Mouse (Mus musculus): Measurements from ENCODE around the gene Sh3yl1. TPM values are rescaled to one million over a fixed set of nuclear protein-coding genes. Genes with fewer than 3 reads are reported as not detected.
A peak's percentile ranks its signal among the peaks of the same experiment; 100 is the strongest.

Gene Sh3yl1
- 11.3 and 13.2 TPM in 2 replicates for polyA plus RNA-seq (2011; ENCODE audit: insufficient read depth, insufficient read length, low read depth, missing spikeins)

DNA sequence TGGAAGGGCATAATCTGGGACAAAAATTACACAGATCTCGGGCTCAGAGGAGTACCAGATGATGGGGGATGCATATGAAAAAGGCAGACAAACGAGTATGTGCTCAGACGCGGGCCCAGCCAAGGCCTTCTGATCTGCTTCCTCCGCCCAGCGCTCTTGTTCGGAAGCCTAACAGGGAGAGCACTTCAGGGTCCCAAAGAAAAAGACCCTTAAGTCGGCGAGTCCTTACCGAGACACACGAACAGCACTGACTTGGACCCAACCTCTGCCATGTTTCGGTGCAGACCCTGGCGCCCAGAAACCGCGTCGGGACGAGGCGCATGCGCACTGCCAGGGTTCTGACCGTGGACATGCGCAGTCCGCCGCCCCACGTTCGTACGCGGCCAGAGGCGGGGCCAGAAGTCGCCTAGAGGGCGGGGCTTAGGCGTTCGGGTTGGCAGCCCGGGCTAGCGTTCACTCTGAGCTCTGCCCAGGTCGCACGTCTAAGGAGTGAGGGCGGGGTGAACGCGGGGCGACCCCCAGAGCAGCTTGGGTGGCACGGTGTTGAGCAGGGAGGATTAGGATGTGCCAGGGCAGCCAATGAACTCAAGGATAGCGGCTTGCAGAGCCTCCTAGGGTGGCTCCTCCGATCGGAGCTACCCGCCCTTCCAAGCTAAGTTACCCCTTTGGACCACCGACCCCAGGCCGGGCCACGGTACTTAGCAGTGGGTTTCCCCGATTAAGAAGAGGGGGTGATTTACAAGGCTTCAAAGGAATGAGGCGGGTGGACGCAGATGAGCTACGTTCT is at the start of gene Sh3yl1, which contains the start of gene Acp1:
Gene Sh3yl1, plus strand, starts transcription at position 408 of the 787 bp plus-strand sequence.
Gene Acp1, minus strand, starts transcription at position 329 of the 787 bp plus-strand sequence.
- Histone ChIP-seq H3K4me3 (ENCODE audit: low read depth, low read length) (peak within 1 kb of the TSS; percentile 84), H3K4me1 (ENCODE audit: control insufficient read depth, insufficient read depth, low read length) (no peaks in the 10 kb centered on the region), H3K9ac (ENCODE audit: low read depth, poor library complexity, severe bottlenecking) (peak within 1 kb of the TSS; percentile 82), H3K27me3 (ENCODE audit: control insufficient read depth, insufficient read depth, low read length, poor library complexity, severe bottlenecking) (no peaks in the 10 kb centered on the region), H3K27ac (ENCODE audit: insufficient read depth, low read length) (no peak within 1 kb of the TSS), H3K36me3 (ENCODE audit: control insufficient read depth, insufficient read depth, low read length, poor library complexity, severe bottlenecking) (no peaks in the 10 kb centered on the region; the same call in 1 of the 2 replicates), H3K9me3 (replicated peaks; ENCODE audit: control insufficient read depth, insufficient read depth, low read length, poor library complexity, severe bottlenecking) (no peaks in the 10 kb centered on the region)
- TF ChIP-seq CTCF (IDR thresholded peaks at IDR 0.05; ENCODE audit: low read depth, low read length) = no peak
- no peak for TF ChIP-seq EP300 (IDR thresholded peaks at IDR 0.05; ENCODE audit: insufficient read depth, low read depth, low read length)
- peak; percentile 73 for TF ChIP-seq POLR2A (IDR thresholded peaks at IDR 0.05; ENCODE audit: insufficient read depth, low read length)

DNA sequence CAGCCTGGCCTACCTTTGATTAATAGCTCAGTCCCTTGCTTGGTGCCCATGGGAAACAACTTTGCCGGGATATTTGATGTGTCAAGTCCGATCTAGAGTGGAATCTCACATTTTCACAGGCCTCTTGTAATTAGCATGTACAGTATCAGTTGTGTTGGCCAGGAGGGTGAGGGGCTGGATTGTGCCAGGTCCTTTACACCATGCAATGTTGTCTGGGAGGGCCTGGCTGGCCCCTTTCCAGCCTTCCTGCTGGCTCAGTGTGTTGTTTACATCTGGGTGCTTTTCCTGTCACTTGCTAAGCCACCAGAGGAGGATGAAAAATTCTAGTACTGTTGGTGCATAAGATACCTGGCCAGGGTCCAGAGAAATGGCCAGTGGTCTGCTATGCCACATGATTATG is 47.1 kb upstream of the Sh3yl1 start:
- H3K9ac ChIP-seq (ENCODE audit: low read depth, poor library complexity, severe bottlenecking) = no peak overlapping the region
- H3K4me3 ChIP-seq (ENCODE audit: low read depth, low read length) = no peak overlapping the region
- no peaks in the 10 kb centered on the region for H3K27me3 ChIP-seq (ENCODE audit: control insufficient read depth, insufficient read depth, low read length, poor library complexity, severe bottlenecking)
- no peaks in the 10 kb centered on the region for H3K36me3 ChIP-seq (ENCODE audit: control insufficient read depth, insufficient read depth, low read length, poor library complexity, severe bottlenecking)
- TF ChIP-seq POLR2A (IDR thresholded peaks at IDR 0.05; ENCODE audit: insufficient read depth, low read length) (no peak), EP300 (IDR thresholded peaks at IDR 0.05; ENCODE audit: insufficient read depth, low read depth, low read length) (no peak), CTCF (IDR thresholded peaks at IDR 0.05; ENCODE audit: low read depth, low read length) (no peak)
- no peaks in the 10 kb centered on the region for H3K9me3 ChIP-seq (replicated peaks; ENCODE audit: control insufficient read depth, insufficient read depth, low read length, poor library complexity, severe bottlenecking)
- H3K4me1 ChIP-seq (ENCODE audit: control insufficient read depth, insufficient read depth, low read length) = no peaks in the 10 kb centered on the region
- no peak overlapping the region for H3K27ac ChIP-seq (ENCODE audit: insufficient read depth, low read length)

DNA sequence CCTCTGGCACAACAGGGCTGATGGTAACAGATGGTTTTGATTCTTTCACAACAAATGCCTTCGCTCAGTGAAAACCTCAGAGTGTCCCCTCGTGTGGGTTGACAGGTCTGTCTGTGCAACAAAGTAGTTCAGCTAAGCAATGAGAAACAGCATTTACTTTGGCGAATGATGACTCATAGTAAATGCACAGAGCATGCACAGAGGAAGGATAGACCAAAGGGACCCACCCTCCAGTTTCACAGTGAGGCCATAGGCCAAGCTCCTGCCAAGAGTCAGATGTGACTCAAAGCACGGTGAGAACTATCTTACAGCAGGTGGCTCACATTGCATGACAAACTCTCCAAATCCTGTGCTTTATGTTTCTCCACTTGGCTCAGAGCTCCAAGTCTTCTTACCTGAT is 45.7 kb upstream of the Sh3yl1 start:
- no peak overlapping the region for H3K4me3 ChIP-seq (ENCODE audit: low read depth, low read length)

DNA sequence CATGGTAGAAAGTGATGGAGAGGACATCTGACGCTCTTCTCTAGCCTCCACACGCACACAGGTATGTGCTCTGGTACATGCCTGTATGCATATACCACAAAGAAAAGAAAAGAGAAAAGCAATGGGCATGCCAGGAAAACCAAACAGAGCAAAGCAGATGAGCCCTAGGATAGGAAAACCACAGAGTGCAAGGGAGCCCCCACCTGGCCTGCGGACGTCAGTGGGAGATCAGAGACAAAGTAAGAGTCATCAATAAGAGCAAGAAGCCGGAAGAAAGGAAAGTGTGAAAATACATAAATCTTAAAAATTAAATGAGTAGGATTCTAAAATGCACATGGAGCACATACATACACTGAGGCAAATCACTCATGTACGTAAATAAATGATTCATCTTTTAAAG is 32.0 kb upstream of the Sh3yl1 start:
- H3K4me3 ChIP-seq (ENCODE audit: low read depth, low read length) = no peak overlapping the region
- H3K27ac ChIP-seq (ENCODE audit: insufficient read depth, low read length) = no peak overlapping the region
- H3K27me3 ChIP-seq (ENCODE audit: control insufficient read depth, insufficient read depth, low read length, poor library complexity, severe bottlenecking) = peaks cover 7% of the 10 kb centered on the region
- no peaks in the 10 kb centered on the region for H3K9me3 ChIP-seq (replicated peaks; ENCODE audit: control insufficient read depth, insufficient read depth, low read length, poor library complexity, severe bottlenecking)
- H3K4me1 ChIP-seq (ENCODE audit: control insufficient read depth, insufficient read depth, low read length) = no peaks in the 10 kb centered on the region
- no peaks in the 10 kb centered on the region for H3K36me3 ChIP-seq (ENCODE audit: control insufficient read depth, insufficient read depth, low read length, poor library complexity, severe bottlenecking)
- no peak for TF ChIP-seq EP300 (IDR thresholded peaks at IDR 0.05; ENCODE audit: insufficient read depth, low read depth, low read length)
- TF ChIP-seq CTCF (IDR thresholded peaks at IDR 0.05; ENCODE audit: low read depth, low read length) = peak; percentile 34
- no peak overlapping the region for H3K9ac ChIP-seq (ENCODE audit: low read depth, poor library complexity, severe bottlenecking)

More for the DNA sequence above, 45.7 kb upstream of the Sh3yl1 start:
- H3K36me3 ChIP-seq (ENCODE audit: control insufficient read depth, insufficient read depth, low read length, poor library complexity, severe bottlenecking) = no peaks in the 10 kb centered on the region
- no peak overlapping the region for H3K27ac ChIP-seq (ENCODE audit: insufficient read depth, low read length)
- no peak for TF ChIP-seq EP300 (IDR thresholded peaks at IDR 0.05; ENCODE audit: insufficient read depth, low read depth, low read length)
- TF ChIP-seq POLR2A (IDR thresholded peaks at IDR 0.05; ENCODE audit: insufficient read depth, low read length) = no peak
- no peak for TF ChIP-seq CTCF (IDR thresholded peaks at IDR 0.05; ENCODE audit: low read depth, low read length)
- H3K9me3 ChIP-seq (replicated peaks; ENCODE audit: control insufficient read depth, insufficient read depth, low read length, poor library complexity, severe bottlenecking) = no peaks in the 10 kb centered on the region
- H3K9ac ChIP-seq (ENCODE audit: low read depth, poor library complexity, severe bottlenecking) = no peak overlapping the region
- H3K27me3 ChIP-seq (ENCODE audit: control insufficient read depth, insufficient read depth, low read length, poor library complexity, severe bottlenecking) = no peaks in the 10 kb centered on the region
- H3K4me1 ChIP-seq (ENCODE audit: control insufficient read depth, insufficient read depth, low read length) = no peaks in the 10 kb centered on the region

DNA sequence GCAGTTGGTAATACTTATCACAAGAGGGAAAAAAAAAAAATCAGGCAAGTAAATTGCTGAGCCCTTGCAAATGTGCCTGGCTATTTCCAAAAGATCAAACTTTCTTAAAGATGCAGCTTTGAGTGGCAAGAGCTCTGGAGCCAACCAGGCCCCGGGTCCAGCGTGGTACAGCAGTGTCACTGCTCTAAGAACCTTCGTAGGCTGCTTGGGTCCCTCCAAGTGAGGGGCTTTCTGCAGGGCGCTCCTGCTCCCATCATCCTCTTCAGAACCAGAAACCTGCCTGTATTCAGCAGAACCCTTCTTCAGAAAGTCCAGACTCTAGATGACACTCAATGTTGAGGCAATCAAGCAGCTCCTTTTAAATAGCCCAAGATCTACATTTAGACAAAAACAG is 27.9 kb upstream of the Sh3yl1 start:
- Histone ChIP-seq H3K36me3 (ENCODE audit: control insufficient read depth, insufficient read depth, low read length, poor library complexity, severe bottlenecking) (no peaks in the 10 kb centered on the region), H3K9ac (ENCODE audit: low read depth, poor library complexity, severe bottlenecking) (no peak overlapping the region), H3K27me3 (ENCODE audit: control insufficient read depth, insufficient read depth, low read length, poor library complexity, severe bottlenecking) (peaks cover 15% of the 10 kb centered on the region)

DNA sequence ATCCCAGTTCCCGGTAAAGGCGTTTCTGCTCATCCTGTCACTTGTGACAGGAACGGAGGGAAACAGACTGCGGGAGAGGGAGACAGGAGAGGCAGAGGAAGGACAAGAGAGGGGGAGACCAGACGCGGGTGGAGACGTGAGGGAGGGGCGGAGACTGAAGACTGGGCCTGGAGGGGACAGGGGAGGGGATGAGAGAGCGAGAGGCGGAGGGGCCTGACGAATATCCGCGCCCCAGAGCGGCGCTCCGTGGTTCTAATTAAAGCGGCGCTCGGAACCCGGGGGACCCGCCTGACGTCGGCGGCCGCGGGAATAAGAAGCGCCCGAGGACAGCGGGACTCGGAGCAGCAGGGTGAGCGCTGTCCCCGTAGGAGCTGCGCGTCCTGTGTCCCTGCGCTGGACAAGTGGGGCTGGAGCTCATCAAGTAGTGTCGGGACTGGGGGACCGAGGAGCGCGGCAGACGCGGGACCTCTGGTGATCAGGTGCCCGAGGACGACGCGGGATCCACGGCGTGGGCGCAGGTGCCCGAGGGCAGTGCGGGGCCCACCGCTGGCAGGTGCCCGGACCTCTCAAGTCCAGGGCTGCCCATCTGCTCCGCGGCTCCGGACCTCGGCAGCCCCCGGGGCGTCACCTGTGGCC is 27.4 kb upstream of the Sh3yl1 start, which contains the start of gene Alkal2:
Gene Alkal2, plus strand, starts transcription at position 337 of the 636 bp plus-strand sequence.
- no peaks in the 10 kb centered on the region for H3K4me1 ChIP-seq (ENCODE audit: control insufficient read depth, insufficient read depth, low read length)
- H3K36me3 ChIP-seq (ENCODE audit: control insufficient read depth, insufficient read depth, low read length, poor library complexity, severe bottlenecking) = no peaks in the 10 kb centered on the region
- H3K4me3 ChIP-seq (ENCODE audit: low read depth, low read length) = peak within 1 kb of the TSS; percentile 50
- peak within 1 kb of the TSS; percentile 56 for H3K9ac ChIP-seq (ENCODE audit: low read depth, poor library complexity, severe bottlenecking)
- no peaks in the 10 kb centered on the region for H3K9me3 ChIP-seq (replicated peaks; ENCODE audit: control insufficient read depth, insufficient read depth, low read length, poor library complexity, severe bottlenecking)
- H3K27ac ChIP-seq (ENCODE audit: insufficient read depth, low read length) = no peak within 1 kb of the TSS
- TF ChIP-seq CTCF (IDR thresholded peaks at IDR 0.05; ENCODE audit: low read depth, low read length) = no peak
- no peak for TF ChIP-seq POLR2A (IDR thresholded peaks at IDR 0.05; ENCODE audit: insufficient read depth, low read length)
- no peak for TF ChIP-seq EP300 (IDR thresholded peaks at IDR 0.05; ENCODE audit: insufficient read depth, low read depth, low read length)
- peaks cover 15% of the 10 kb centered on the region for H3K27me3 ChIP-seq (ENCODE audit: control insufficient read depth, insufficient read depth, low read length, poor library complexity, severe bottlenecking)

More for the DNA sequence above, 27.9 kb upstream of the Sh3yl1 start:
- Histone ChIP-seq H3K4me3 (ENCODE audit: low read depth, low read length) (no peak overlapping the region), H3K9me3 (replicated peaks; ENCODE audit: control insufficient read depth, insufficient read depth, low read length, poor library complexity, severe bottlenecking) (no peaks in the 10 kb centered on the region), H3K4me1 (ENCODE audit: control insufficient read depth, insufficient read depth, low read length) (no peaks in the 10 kb centered on the region), H3K27ac (ENCODE audit: insufficient read depth, low read length) (no peak overlapping the region)
- TF ChIP-seq EP300 (IDR thresholded peaks at IDR 0.05; ENCODE audit: insufficient read depth, low read depth, low read length) (no peak), POLR2A (IDR thresholded peaks at IDR 0.05; ENCODE audit: insufficient read depth, low read length) (no peak), CTCF (IDR thresholded peaks at IDR 0.05; ENCODE audit: low read depth, low read length) (no peak)

Data from ES-Bruce4 (cell line).